Mouse (Mus musculus): ENCODE data around the gene Nufip1. TPM values are rescaled to one million over a fixed set of nuclear protein-coding genes. Genes with fewer than 3 reads are reported as not detected.
A peak's percentile ranks its signal among the peaks of the same experiment; 100 is the strongest.

The Nufip1 gene
- polyA plus RNA-seq, 1 experiment from 2014 or later: 10.0 TPM

GRCm38 (mm10) chr14:76179343-76179742 lies 68.7 kb downstream of the Nufip1 start:
- Histone ChIP-seq H3K79me2 (ENCODE audit: inconsistent target) (no peaks in the 10 kb centered on the region), H3K4me3 (ENCODE audit: inconsistent target) (no peak overlapping the region), H3K27ac (peak overlapping the region; percentile 49), H3K36me3 (ENCODE audit: inconsistent target) (no peaks in the 10 kb centered on the region)
- WGBS (ENCODE audit: missing documents): 17% methylated on average over 6 of the region's 6 CpGs

- no peak overlapping the region for H3K27ac ChIP-seq
- no peak overlapping the region for H3K4me3 ChIP-seq (ENCODE audit: inconsistent target)
- H3K36me3 ChIP-seq (ENCODE audit: inconsistent target): no peaks in the 10 kb centered on the region
- WGBS (ENCODE audit: missing documents): 97% methylated on average over 5 of the region's 5 CpGs
- no peaks in the 10 kb centered on the region for H3K79me2 ChIP-seq (ENCODE audit: inconsistent target)
These were observed 74.7 kb downstream of the Nufip1 start for GRCm38 (mm10) chr14:76185358-76185757.

- WGBS (ENCODE audit: missing documents): 100% methylated on average over 1 of the region's 4 CpGs
- H3K4me3 ChIP-seq (ENCODE audit: inconsistent target): no peak overlapping the region
These were observed 75.6 kb downstream of the Nufip1 start for GRCm38 (mm10) chr14:76186299-76186698.

More at GRCm38 (mm10) chr14:76186299-76186698, 75.6 kb downstream of the Nufip1 start:
- Histone ChIP-seq H3K79me2 (ENCODE audit: inconsistent target) (no peaks in the 10 kb centered on the region), H3K27ac (no peak overlapping the region), H3K36me3 (ENCODE audit: inconsistent target) (no peaks in the 10 kb centered on the region)

Other genes with a start within 250 kb of the Nufip1 start
- not detected in 3 replicates for gene Kctd4, start 155.9 kb upstream of the Nufip1 start, polyA plus RNA-seq (2018)
- gene Gtf2f2, start 100.0 kb upstream of the Nufip1 start, polyA plus RNA-seq (2018): 19.5 to 40.8 TPM (median 40.3 TPM) in 3 replicates
- 20.1 to 30.2 TPM (median 26.0 TPM) in 3 replicates for gene Gpalpp1, start 131 bp upstream of the Nufip1 start, polyA plus RNA-seq (2018)